Mouse (Mus musculus) heart, postnatal 0 days (tissue): ENCODE measurements at regions not wholly inside any gene's neighbourhood (a gene's known extent, or its start where the extent isn't known, plus 50 kb on each side); places are given as distances from the start of the nearest gene placed in this dataset.

Experiments
- ATAC-seq: fragments of 200-750 bp; cut with Nextera tagmentation; 2 replicates; pipeline ENCODE4 v1.8.0; 2017; ENCODE audit warnings: low read depth, moderate number of reproducible peaks, moderate library complexity; ENCODE audit not compliant: insufficient read depth
- DNase-seq: peaks from one replicate; pipeline ENCODE4 v3.0.0-alpha.2; 2016; ENCODE audit warnings: low spot score
- H3K27ac ChIP-seq: fragments of 300-500 bp; sonication (generic); 2 replicates; pipeline ENCODE4 v1.5.1; 2014; ENCODE audit warnings: low read depth, mild to moderate bottlenecking
- H3K27me3 ChIP-seq: fragments of 300-500 bp; sonication (generic); 2 replicates; pipeline ENCODE4 v1.6.1; 2014; ENCODE audit warnings: low read length, mixed read lengths; ENCODE audit not compliant: control insufficient read depth, insufficient read depth
- H3K36me3 ChIP-seq: fragments of 300-500 bp; sonication (generic); replicated peaks from 2 replicates; pipeline ENCODE4 v1.6.1; 2014; ENCODE audit warnings: low read length, mixed read lengths; ENCODE audit not compliant: control insufficient read depth, insufficient read depth
- H3K4me1 ChIP-seq: fragments of 300-500 bp; sonication (generic); 2 replicates; pipeline ENCODE4 v1.6.1; 2014; ENCODE audit warnings: antibody characterized with exemption; ENCODE audit not compliant: control insufficient read depth, insufficient read depth
- H3K4me2 ChIP-seq: fragments of 300-500 bp; sonication (generic); 2 replicates; pipeline ENCODE4 v1.6.1; 2014; ENCODE audit warnings: low read depth, mild to moderate bottlenecking, low read length, moderate library complexity
- H3K4me3 ChIP-seq: fragments of 300-500 bp; sonication (generic); 2 replicates; pipeline ENCODE4 v1.5.1; 2014; ENCODE audit warnings: low read depth, low read length
- H3K9ac ChIP-seq: fragments of 300-500 bp; sonication (generic); replicated peaks from 2 replicates; pipeline ENCODE4 v1.6.1; 2014; ENCODE audit warnings: low read depth, low read length, mixed read lengths
- H3K9me3 ChIP-seq: fragments of 300-500 bp; sonication (generic); replicated peaks from 2 replicates; pipeline ENCODE4 v1.6.1; 2016; ENCODE audit warnings: low read length; ENCODE audit not compliant: control insufficient read depth
- CTCF ChIP-seq: IDR thresholded peaks from 2 replicates; pipeline ENCODE4 v1.5.1; 2016; ENCODE audit warnings: antibody characterized with exemption, control low read depth, low read depth
- EP300 ChIP-seq: IDR thresholded peaks from 2 replicates; pipeline ENCODE4 v1.6.1; 2016; ENCODE audit warnings: antibody characterized with exemption, low read depth
- WGBS: fragments of 180-500 bp; shearing (Covaris S2); extraction: QIAGEN DNeasy Blood & Tissue Kit; methylation state at CpG from one replicate; pipeline ENCODE4 v1.1.7; 2014; 5-methylcytosine and 5-hydroxymethylcytosine counted together

DNA sequence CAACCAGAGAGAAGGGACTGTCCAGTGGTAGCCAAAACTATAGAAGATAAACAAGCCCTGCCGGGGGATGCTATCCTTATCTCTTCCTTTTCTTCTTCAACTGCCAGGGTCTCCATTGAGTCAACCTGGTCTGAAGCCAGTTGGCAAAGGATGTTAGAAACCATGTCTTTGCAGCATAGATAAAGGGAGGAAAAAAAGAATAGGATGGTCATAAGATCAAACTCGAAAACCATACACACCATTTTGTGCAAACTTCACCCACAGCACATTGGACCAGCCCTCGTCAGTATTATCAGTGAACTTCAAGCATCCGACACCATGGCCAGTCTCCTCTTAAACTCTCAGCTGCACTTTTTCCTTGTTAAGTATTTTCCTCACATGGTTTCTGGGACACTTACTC, 101.8 kb downstream of the Gm12728 start:
- no peak for DNase-seq
- H3K4me2 ChIP-seq = no peak overlapping the region
- no peaks in the 10 kb centered on the region for H3K4me1 ChIP-seq
- no peaks in the 10 kb centered on the region for H3K27me3 ChIP-seq
- no peak overlapping the region for H3K4me3 ChIP-seq
- H3K9me3 ChIP-seq = no peaks in the 10 kb centered on the region
- TF ChIP-seq EP300 (no peak), CTCF (no peak)
- ATAC-seq = no peak
- H3K36me3 ChIP-seq = no peaks in the 10 kb centered on the region
- WGBS = 56% methylated on average over 4 of the region's 4 CpGs
- no peak overlapping the region for H3K27ac ChIP-seq
- H3K9ac ChIP-seq = no peak overlapping the region

DNA sequence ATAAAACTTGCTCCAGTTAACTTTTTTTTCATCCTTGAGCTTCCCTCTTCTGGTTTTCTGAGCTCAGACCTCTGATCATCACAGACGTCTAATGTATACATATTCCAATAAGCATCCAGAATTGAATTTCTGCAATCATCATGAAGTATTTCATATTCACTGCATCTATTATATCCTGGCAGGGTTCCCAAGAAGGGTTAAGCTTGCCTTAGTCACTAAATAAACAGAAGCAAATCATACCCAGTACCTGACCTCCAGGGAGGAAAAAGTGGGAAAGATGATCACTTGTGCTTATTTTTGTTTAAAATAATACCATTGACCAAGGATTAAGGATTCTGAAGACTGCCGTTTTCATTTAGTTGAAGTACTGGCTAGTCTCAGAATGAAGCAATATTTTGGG, 102.4 kb downstream of the Gm12728 start:
- H3K27ac ChIP-seq = no peak overlapping the region
- H3K4me3 ChIP-seq = no peak overlapping the region
- H3K9ac ChIP-seq = no peak overlapping the region
- no peak for DNase-seq
- H3K4me2 ChIP-seq = no peak overlapping the region
- WGBS = 81% methylated on average over 2 of the region's 2 CpGs
- no peaks in the 10 kb centered on the region for H3K36me3 ChIP-seq
- no peak for TF ChIP-seq EP300
- TF ChIP-seq CTCF = no peak
- H3K9me3 ChIP-seq = no peaks in the 10 kb centered on the region
- no peaks in the 10 kb centered on the region for H3K27me3 ChIP-seq
- no peaks in the 10 kb centered on the region for H3K4me1 ChIP-seq
- ATAC-seq = no peak

DNA sequence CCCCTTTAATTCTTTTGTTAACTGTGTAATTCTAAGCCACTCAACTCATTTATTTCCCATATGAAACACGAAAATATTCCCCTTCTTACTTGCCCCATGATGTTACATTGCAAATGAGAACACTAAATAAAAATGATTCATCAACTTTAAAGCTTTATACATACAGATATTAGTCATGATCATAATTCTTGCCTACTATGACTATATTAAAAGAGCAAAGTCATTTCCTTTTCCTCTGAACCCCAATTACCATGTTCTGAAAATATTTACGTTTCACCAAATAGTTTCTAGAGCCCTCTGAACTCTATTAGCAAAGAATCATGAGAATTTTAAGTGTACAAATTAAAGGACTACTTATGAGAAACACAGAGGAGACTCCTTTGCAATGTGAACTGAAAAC, 105.4 kb downstream of the Gm12728 start:
- no peak overlapping the region for H3K27ac ChIP-seq
- no peak for DNase-seq
- H3K36me3 ChIP-seq = no peaks in the 10 kb centered on the region
- WGBS = 82% methylated on average over 2 of the region's 2 CpGs
- no peak for ATAC-seq
- TF ChIP-seq EP300 (no peak), CTCF (no peak)
- H3K27me3 ChIP-seq = no peaks in the 10 kb centered on the region
- no peak overlapping the region for H3K9ac ChIP-seq
- H3K4me1 ChIP-seq = no peaks in the 10 kb centered on the region
- H3K4me3 ChIP-seq = no peak overlapping the region
- H3K4me2 ChIP-seq = no peak overlapping the region
- H3K9me3 ChIP-seq = no peaks in the 10 kb centered on the region

DNA sequence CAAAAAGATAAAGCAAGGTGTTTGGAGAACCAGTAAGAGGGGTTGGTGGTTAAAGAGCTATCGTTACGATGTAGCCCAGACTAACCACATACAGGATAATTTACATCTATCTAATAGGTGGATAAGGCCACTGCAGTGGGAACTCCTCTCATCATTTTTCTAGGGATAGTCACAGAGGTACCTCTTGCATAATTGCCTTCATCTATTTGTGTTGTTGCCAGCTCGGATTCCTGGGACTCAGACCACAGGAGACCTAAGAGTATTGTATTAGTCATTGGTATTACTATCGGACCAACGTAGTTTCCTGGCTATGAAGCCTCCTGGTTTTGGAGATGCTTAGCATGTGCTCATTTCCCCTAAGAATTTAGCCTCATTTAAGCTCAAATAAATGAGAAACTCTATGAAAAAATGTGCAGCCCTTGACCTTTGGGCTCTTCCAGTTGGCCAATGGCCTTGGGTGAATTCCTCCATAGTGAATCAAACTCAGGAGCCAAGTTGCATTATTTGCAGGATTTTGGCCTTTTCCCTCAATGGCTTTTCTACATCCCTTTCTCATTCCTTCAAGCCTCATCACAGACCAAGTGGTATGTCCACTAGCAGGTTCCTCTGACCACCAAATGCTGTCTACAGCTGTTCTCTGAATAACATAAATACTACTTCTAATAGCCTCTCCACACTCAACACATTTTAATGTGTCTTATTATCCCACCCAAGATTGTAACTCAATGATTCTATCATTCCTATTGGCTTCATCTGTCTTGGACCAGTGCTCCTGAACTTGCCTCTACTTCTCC, 108.6 kb downstream of the Gm12728 start:
- Histone ChIP-seq H3K27ac (no peak overlapping the region), H3K27me3 (no peaks in the 10 kb centered on the region), H3K4me2 (no peak overlapping the region), H3K4me3 (no peak overlapping the region), H3K9me3 (no peaks in the 10 kb centered on the region), H3K4me1 (no peaks in the 10 kb centered on the region), H3K9ac (no peak overlapping the region), H3K36me3 (no peaks in the 10 kb centered on the region)
- TF ChIP-seq CTCF (no peak), EP300 (no peak)
- ATAC-seq = no peak
- DNase-seq = no peak
- 89% methylated on average over 5 of the region's 5 CpGs for WGBS

DNA sequence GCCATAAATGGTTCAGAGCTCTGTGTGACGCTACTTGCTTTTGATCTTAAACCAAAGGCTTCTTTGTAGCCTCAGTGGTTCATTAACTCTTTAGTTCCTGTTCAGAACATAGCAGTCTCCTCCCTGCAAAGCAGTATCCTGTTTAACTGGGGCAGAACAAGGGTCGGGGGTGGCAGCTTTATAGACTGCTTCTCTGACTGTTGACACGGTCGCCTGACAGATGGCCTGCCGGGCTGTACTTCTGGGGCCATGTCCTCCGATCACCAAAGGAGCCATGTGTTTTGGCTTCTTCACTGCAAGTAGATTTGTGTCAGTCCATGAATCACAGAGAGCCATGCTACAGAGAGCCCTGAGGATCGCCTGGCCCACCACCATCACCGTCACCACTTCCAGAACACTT, 115.2 kb downstream of the Gm12728 start:
- no peaks in the 10 kb centered on the region for H3K36me3 ChIP-seq
- ATAC-seq (no peak), DNase-seq (no peak)
- H3K4me2 ChIP-seq = no peak overlapping the region
- no peak overlapping the region for H3K27ac ChIP-seq
- 77% methylated on average over 8 of the region's 8 CpGs for WGBS
- no peak overlapping the region for H3K4me3 ChIP-seq
- no peaks in the 10 kb centered on the region for H3K27me3 ChIP-seq
- no peaks in the 10 kb centered on the region for H3K4me1 ChIP-seq
- no peaks in the 10 kb centered on the region for H3K9me3 ChIP-seq
- TF ChIP-seq EP300 = no peak
- TF ChIP-seq CTCF = no peak
- no peak overlapping the region for H3K9ac ChIP-seq

DNA sequence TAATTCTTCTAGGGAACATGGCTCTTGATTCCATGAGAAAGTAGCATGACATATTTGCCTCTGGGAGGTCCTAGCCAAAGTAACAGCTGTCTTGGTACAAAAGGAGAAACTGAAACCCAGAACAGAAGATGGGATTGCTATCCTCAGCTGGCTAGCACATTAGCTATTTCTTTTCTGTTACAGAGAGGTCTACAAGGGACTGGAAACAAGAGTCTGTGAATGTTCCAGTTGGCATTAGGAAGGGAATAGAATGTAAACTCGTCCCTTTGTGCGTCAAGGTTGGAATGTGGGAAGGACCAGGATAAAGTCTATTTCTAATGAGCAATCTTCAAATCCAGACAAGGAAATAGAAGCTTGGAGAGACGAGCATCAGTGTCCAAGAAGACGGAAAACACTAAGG, 116.7 kb downstream of the Gm12728 start:
- Histone ChIP-seq H3K4me3 (no peak overlapping the region), H3K27me3 (no peaks in the 10 kb centered on the region), H3K9me3 (no peaks in the 10 kb centered on the region), H3K36me3 (no peaks in the 10 kb centered on the region), H3K9ac (no peak overlapping the region), H3K27ac (no peak overlapping the region), H3K4me1 (no peaks in the 10 kb centered on the region), H3K4me2 (no peak overlapping the region)
- TF ChIP-seq EP300 (no peak), CTCF (no peak)
- DNase-seq (no peak), ATAC-seq (no peak)
- WGBS = 65% methylated on average over 4 of the region's 4 CpGs
